Mouse (Mus musculus): ENCODE data around the gene Wdr48. TPM values are rescaled to one million over a fixed set of nuclear protein-coding genes. Genes with fewer than 3 reads are reported as not detected.

Gene Wdr48
- total RNA-seq, 2 experiments from 2014 or later, result 46.5 to 52.9 TPM

DNA sequence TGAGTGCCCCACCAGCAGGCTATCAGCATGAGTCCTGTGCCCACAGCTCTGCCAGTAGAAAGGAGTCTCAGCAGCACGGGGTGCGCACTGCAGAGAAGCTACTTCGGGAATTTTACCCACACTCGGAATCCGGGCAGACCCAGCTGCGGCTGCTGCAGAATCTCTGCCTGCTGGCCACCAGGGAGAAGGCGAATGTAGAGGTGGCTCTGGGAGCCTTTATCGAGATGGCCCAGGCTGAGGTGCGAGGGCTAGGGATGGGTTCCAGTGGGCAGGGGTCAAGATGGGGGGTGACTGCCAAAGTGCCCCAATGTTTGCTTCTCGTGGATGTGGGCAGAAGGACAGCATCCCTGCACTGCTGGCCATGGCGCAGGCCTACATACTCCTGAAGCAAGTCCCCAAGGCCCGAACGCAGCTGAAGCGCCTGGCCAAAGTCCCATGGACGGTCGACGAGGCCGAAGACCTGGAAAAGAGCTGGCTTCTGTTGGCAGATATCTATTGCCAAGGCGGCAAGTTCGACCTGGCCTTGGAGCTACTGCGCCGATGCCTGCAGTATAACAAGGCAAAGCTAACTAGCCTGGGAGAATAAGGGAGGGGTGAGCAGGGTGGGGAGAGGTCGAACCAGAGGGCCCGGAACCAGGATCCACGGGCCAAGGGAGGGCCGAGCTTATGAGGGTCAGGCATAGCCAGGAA, 71.7 kb downstream of the Wdr48 start:
- DNase-seq (ENCODE audit: low spot score in 2 of 2), result no peak

GRCm38 (mm10) chr9:119969811-119970210, 75.1 kb downstream of the Wdr48 start:
- no peak for DNase-seq (ENCODE audit: low spot score in 2 of 2)

- DNase-seq (ENCODE audit: low spot score in 2 of 2), result peak in 1 of 2 experiments; percentile 60
These were observed 75.5 kb downstream of the Wdr48 start for GRCm38 (mm10) chr9:119970221-119970620.

GRCm38 (mm10) chr9:119970763-119971656, 76.3 kb downstream of the Wdr48 start:
- DNase-seq (ENCODE audit: low spot score in 2 of 2), result no peak

DNA sequence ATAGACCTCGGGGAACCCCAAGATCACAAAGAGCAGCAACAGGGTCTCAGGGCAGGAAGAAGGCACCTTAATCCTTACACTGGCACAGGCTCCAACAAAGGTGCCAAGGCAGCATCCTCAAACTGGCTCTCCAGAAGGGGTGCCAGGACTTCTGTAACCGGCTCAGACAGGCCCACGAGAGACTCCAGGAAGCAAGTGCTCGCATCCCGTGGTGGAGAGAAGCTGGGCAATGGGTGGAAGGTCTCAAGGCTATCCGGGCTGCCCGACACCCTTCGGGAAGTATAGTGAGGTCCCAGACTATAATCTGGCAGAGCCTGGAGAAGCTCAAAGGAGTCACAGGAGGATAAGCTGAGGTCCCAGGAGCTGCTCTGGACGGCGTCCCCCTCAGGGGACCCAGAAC, 77.5 kb downstream of the Wdr48 start:
- no peak for DNase-seq (ENCODE audit: low spot score in 2 of 2)

DNA sequence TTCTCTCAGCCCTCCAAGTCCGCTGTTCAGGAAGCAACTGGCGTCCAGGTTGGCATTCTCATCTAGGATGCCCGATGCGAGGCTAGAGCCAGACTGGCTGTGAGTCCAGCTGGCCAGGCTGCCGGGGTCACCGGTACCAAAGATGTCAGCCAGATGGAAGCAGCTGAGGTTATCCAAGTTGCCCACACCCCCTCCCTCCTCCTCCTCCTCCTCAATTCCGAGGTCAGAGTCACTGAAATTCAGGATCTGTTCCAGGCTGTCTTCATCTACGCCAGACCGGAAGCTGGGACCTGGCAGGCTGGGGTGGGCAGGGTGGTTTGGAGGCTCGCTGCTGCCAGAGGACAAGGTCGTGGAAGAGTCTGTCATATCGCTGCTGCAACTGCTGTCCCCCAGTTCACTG, 77.9 kb downstream of the Wdr48 start:
- DNase-seq (ENCODE audit: low spot score in 2 of 2), result no peak

GRCm38 (mm10) chr9:119973281-119973680, 78.6 kb downstream of the Wdr48 start:
- DNase-seq (ENCODE audit: low spot score in 2 of 2), result no peak

DNA sequence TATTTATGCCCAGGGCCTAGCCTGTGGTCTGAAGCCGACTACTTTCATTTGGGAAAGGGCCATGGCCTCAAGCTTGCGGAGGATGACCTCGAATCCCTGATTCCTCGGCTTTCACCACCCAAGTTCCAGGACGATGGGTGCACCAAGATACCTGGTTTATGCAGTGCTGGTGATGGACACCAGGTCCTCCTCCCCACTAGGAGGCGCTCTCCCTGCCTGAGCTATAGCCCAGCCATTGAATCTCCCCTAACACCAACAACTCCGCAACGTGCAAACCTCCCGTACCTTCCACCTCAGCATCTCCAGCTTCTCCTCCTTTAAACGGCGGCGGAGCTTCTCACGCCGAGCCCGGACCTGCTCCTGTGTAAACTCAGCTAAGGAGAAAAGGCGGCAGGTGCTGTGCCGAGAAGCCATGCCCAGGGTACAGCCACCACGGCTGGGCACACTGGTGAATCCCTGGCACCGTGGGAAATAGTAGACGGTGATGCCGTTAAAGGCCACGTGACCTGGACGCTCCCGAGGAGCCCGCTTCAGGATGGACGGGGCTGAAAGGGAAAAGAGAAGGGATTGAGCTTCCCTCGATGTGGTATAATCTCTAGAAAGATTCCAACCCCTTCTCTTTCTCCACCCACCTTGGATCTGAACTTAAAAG, 79.3 kb downstream of the Wdr48 start:
- DNase-seq (ENCODE audit: low spot score in 2 of 2), result no peak

GRCm38 (mm10) chr9:119974609-119975008, 79.9 kb downstream of the Wdr48 start:
- DNase-seq (ENCODE audit: low spot score in 2 of 2), result no peak

DNA sequence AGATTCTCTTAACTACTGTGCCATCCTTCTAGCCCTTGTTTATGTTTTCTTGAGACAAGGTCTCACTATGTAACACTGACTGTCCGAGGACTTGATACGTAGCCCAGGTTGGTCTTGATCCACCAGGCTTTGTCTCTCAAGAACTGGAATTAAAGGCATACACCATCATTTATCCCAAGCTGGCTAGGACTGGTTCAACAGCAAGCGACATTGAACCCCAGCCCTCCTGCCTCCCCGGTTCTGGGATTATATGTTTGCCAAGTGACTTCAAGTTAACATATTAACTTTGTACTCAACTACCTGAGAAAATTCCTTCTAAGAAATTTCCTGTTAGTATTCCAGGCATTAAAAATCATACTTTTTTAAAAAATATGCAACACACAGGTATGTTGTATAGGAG, 80.6 kb downstream of the Wdr48 start:
- no peak for DNase-seq (ENCODE audit: low spot score in 2 of 2)

Other genes with a start within 250 kb of the Wdr48 start
- gene Scn10a, start 175.6 kb upstream of the Wdr48 start, total RNA-seq (2021), result not detected
- gene Scn11a, start 69.4 kb upstream of the Wdr48 start, total RNA-seq (2021), result not detected
- 10 to 100 TPM; 20.7 to 23.0 TPM for gene Gorasp1, start 42.7 kb downstream of the Wdr48 start, total RNA-seq (2021)
- under 1 TPM in 1 of 2 experiments, not detected in 1; 0.43 TPM for gene Ttc21a, start 42.7 kb downstream of the Wdr48 start, total RNA-seq (2021)
- 10 to 100 TPM; 13.8 to 19.3 TPM for gene Csrnp1, start 89.8 kb downstream of the Wdr48 start, total RNA-seq (2021)
- gene Xirp1, start 128.7 kb downstream of the Wdr48 start, total RNA-seq (2021), result under 1 TPM in 1 of 2 experiments, not detected in 1; 0.80 TPM
- gene Cx3cr1, start 175.0 kb downstream of the Wdr48 start, total RNA-seq (2021), result 1 to 10 TPM; 2.8 to 3.4 TPM
- gene Ccr8, start 197.2 kb downstream of the Wdr48 start, total RNA-seq (2021), result not detected
- gene Slc25a38, start 215.5 kb downstream of the Wdr48 start, total RNA-seq (2021), result 10 to 100 TPM; 27.3 to 30.0 TPM
- gene Rpsa, start 232.8 kb downstream of the Wdr48 start, total RNA-seq (2021), result 100 to 1,000 TPM; 726 to 738 TPM

Measured in adrenal gland, adult 18-20 months (tissue).